Mouse (Mus musculus): ENCODE results near the gene Slc8a3.

- TF ChIP-seq GATA1 (IDR thresholded peaks at IDR 0.05; ENCODE audit: low read length) (no peak), TAL1 (IDR thresholded peaks at IDR 0.05; ENCODE audit: low read length) (no peak)
These were observed 70.2 kb downstream of the Slc8a3 start for GRCm38 (mm10) chr12:81262821-81263220.
